Mouse (Mus musculus): ENCODE results near the gene Gm49601.

The Gm49601 gene

GRCm38 (mm10) chr16:18629390-18630231 is 3.4 kb upstream of the Gm49601 start, which contains the start of gene Sept5:
TSS of gene Sept5 (minus strand) at chr16:18629954.
- peak; percentile 84 for DNase-seq

GRCm38 (mm10) chr16:18628948-18629340 is 2.7 kb upstream of the Gm49601 start:
- peak; percentile 53 for DNase-seq

GRCm38 (mm10) chr16:18628206-18628947 is 2.1 kb upstream of the Gm49601 start:
- peak; percentile 51 for DNase-seq

- peak; percentile 75 for DNase-seq
Measured at GRCm38 (mm10) chr16:18627163-18627562, 936 bp upstream of the Gm49601 start.

- peak; percentile 80 for DNase-seq
Measured at GRCm38 (mm10) chr16:18625791-18626311, 376 bp downstream of the Gm49601 start.

GRCm38 (mm10) chr16:18625097-18625496 is 1.1 kb downstream of the Gm49601 start:
- peak; percentile 56 for DNase-seq

- peak; percentile 56 for DNase-seq
Measured at GRCm38 (mm10) chr16:18624641-18625040, 1.6 kb downstream of the Gm49601 start.

GRCm38 (mm10) chr16:18623751-18624540 is 2.3 kb downstream of the Gm49601 start:
- peak; percentile 71 for DNase-seq

GRCm38 (mm10) chr16:18622916-18623750 is 3.1 kb downstream of the Gm49601 start:
- DNase-seq = peak; percentile 60

- DNase-seq = peak; percentile 41
Measured at GRCm38 (mm10) chr16:18622019-18622418, 4.2 kb downstream of the Gm49601 start, which contains the start of gene Gp1bb. TSS of gene Gp1bb (minus strand) at chr16:18622403.

- DNase-seq = peak; percentile 47
Measured at GRCm38 (mm10) chr16:18621362-18622001, 4.7 kb downstream of the Gm49601 start.

GRCm38 (mm10) chr16:18620601-18621361 is 5.4 kb downstream of the Gm49601 start:
- DNase-seq = peak; percentile 73

- DNase-seq = no peak
Measured at GRCm38 (mm10) chr16:18620201-18620600, 6.0 kb downstream of the Gm49601 start.

- DNase-seq = peak; percentile 43
Measured at GRCm38 (mm10) chr16:18619110-18619509, 7.1 kb downstream of the Gm49601 start.

GRCm38 (mm10) chr16:18618297-18618696 is 7.9 kb downstream of the Gm49601 start:
- DNase-seq = peak; percentile 44

- DNase-seq = peak; percentile 85
Measured at GRCm38 (mm10) chr16:18617370-18618065, 8.7 kb downstream of the Gm49601 start.

GRCm38 (mm10) chr16:18613301-18613700 is 12.9 kb downstream of the Gm49601 start:
- no peak for DNase-seq

- no peak for DNase-seq
Measured at GRCm38 (mm10) chr16:18611752-18612151, 14.5 kb downstream of the Gm49601 start.

GRCm38 (mm10) chr16:18609099-18609498 is 17.1 kb downstream of the Gm49601 start:
- DNase-seq = no peak

- no peak for DNase-seq
Measured at GRCm38 (mm10) chr16:18608226-18608625, 18.0 kb downstream of the Gm49601 start.
